Mouse (Mus musculus) CH12.LX (cell line): ENCODE measurements around the gene Slc6a12. TPM values are rescaled to one million over a fixed set of nuclear protein-coding genes. Genes with fewer than 3 reads are reported as not detected.

Source experiments
- DNase-seq: peaks from one replicate; pipeline ENCODE4 v3.0.0-alpha.2; 2013; ENCODE audit errors: extremely low read depth
- H3K27ac ChIP-seq: 2 replicates; pipeline ENCODE4 v1.5.1; 2012; ENCODE audit warnings: low read depth, mild to moderate bottlenecking, control low read depth, moderate library complexity; ENCODE audit not compliant: insufficient read depth
- H3K27me3 ChIP-seq: replicated peaks from 2 replicates; pipeline ENCODE3; 2012; ENCODE audit warnings: inconsistent platforms
- H3K36me3 ChIP-seq, 2 experiments: replicated peaks in 1 of 2; 2 replicates each; pipeline versions ENCODE3 to v1.6.1; 2012; ENCODE audit warnings: inconsistent platforms in 1 of 2, low read length in 1 of 2, mild to moderate bottlenecking in 1 of 2, mixed read lengths in 1 of 2, moderate library complexity in 1 of 2; ENCODE audit not compliant: control insufficient read depth in 1 of 2, insufficient read depth in 1 of 2
- H3K4me1 ChIP-seq, 2 experiments: 2 replicates each; pipeline ENCODE4 v1.6.1; 2012; ENCODE audit warnings: inconsistent platforms in 1 of 2, moderate library complexity in 1 of 2; ENCODE audit not compliant: insufficient read depth in 2 of 2, control insufficient read depth in 1 of 2
- H3K4me2 ChIP-seq: 2 replicates; pipeline ENCODE4 v1.6.1; 2012; ENCODE audit warnings: low read depth, mild to moderate bottlenecking, control low read depth; ENCODE audit not compliant: poor library complexity, insufficient read depth, severe bottlenecking
- H3K4me3 ChIP-seq, 3 experiments: fragments of 150-350 bp in 1 of 3; sonication (generic) in 1 of 3; replicated peaks in 1 of 3; 2 replicates each; pipeline versions ENCODE3 to v1.5.1; 2011 to 2012; ENCODE audit warnings: low read depth in 2 of 3, low read length in 2 of 3, mild to moderate bottlenecking in 2 of 3, moderate library complexity in 2 of 3, control low read depth in 1 of 3, improper control_type of control experiment in 1 of 3, inconsistent platforms in 1 of 3, mixed read lengths in 1 of 3; ENCODE audit not compliant: poor library complexity in 1 of 3
- H3K79me2 ChIP-seq: replicated peaks from 2 replicates; pipeline ENCODE4 v1.6.1; 2012; ENCODE audit warnings: mild to moderate bottlenecking, moderate library complexity; ENCODE audit not compliant: control insufficient read depth, poor library complexity, insufficient read depth, severe bottlenecking; ENCODE audit errors: extremely low read depth
- H3K9ac ChIP-seq: 2 replicates; pipeline ENCODE4 v1.6.1; 2012; ENCODE audit warnings: low read depth, mild to moderate bottlenecking, control low read depth, moderate library complexity; ENCODE audit not compliant: insufficient read depth
- H3K9me3 ChIP-seq: replicated peaks from 2 replicates; pipeline ENCODE3; 2012; ENCODE audit warnings: low read length, inconsistent platforms, mixed read lengths
- CHD1 ChIP-seq: IDR thresholded peaks from 2 replicates; pipeline ENCODE4 v1.6.1; 2012; ENCODE audit warnings: low read depth, low read length, improper control_type of control experiment, inconsistent platforms
- EP300 ChIP-seq: IDR thresholded peaks from 2 replicates; pipeline ENCODE4 v1.6.1; 2011; ENCODE audit warnings: low read length, improper control_type of control experiment
- ETS1 ChIP-seq: conservative IDR thresholded peaks from 2 replicates; pipeline ENCODE4 v1.6.1; 2012; ENCODE audit warnings: low read depth, mild to moderate bottlenecking, inconsistent platforms, low read length, improper control_type of control experiment, moderate library complexity
- GABPA ChIP-seq: IDR thresholded peaks from 2 replicates; pipeline ENCODE4 v1.6.1; 2012; ENCODE audit warnings: low read depth, low read length, improper control_type of control experiment, inconsistent platforms; ENCODE audit not compliant: insufficient replicate concordance
- JUND ChIP-seq: conservative IDR thresholded peaks from 2 replicates; pipeline ENCODE4 v1.6.1; 2011; ENCODE audit warnings: low read depth, low read length, improper control_type of control experiment
- KAT2A ChIP-seq: IDR thresholded peaks from 2 replicates; pipeline ENCODE4 v1.6.1; 2012; ENCODE audit warnings: low read length, improper control_type of control experiment, inconsistent platforms; ENCODE audit not compliant: insufficient replicate concordance
- MAX ChIP-seq: IDR thresholded peaks from 2 replicates; pipeline ENCODE4 v1.6.1; 2011; ENCODE audit warnings: low read length, improper control_type of control experiment
- MXI1 ChIP-seq: IDR thresholded peaks from 2 replicates; pipeline ENCODE4 v1.6.1; 2011; ENCODE audit warnings: mild to moderate bottlenecking, low read depth, low read length, improper control_type of control experiment
- MYC ChIP-seq: IDR thresholded peaks from 2 replicates; pipeline ENCODE4 v1.6.1; 2011; ENCODE audit warnings: low read depth, mild to moderate bottlenecking, improper control_type of control experiment, low read length
- POLR2AphosphoS2 ChIP-seq: IDR thresholded peaks from 2 replicates; pipeline ENCODE4 v1.6.1; 2011; ENCODE audit warnings: low read depth, low read length, improper control_type of control experiment
- RAD21 ChIP-seq: IDR thresholded peaks from 2 replicates; pipeline ENCODE4 v1.6.1; 2011; ENCODE audit warnings: low read depth, mild to moderate bottlenecking, low read length, improper control_type of control experiment, moderate library complexity
- RCOR1 ChIP-seq: conservative IDR thresholded peaks from 2 replicates; pipeline ENCODE4 v1.6.1; 2012; ENCODE audit warnings: low read depth, mild to moderate bottlenecking, inconsistent platforms, low read length, improper control_type of control experiment
- SIN3A ChIP-seq: IDR thresholded peaks from 2 replicates; pipeline ENCODE4 v1.6.1; 2012; ENCODE audit warnings: low read length, improper control_type of control experiment, inconsistent platforms
- SMC3 ChIP-seq: IDR thresholded peaks from 2 replicates; pipeline ENCODE4 v1.6.1; 2011; ENCODE audit warnings: low read depth, low read length, improper control_type of control experiment
- TCF12 ChIP-seq: IDR thresholded peaks from 2 replicates; pipeline ENCODE4 v1.6.1; 2014; ENCODE audit warnings: low read depth, mild to moderate bottlenecking, inconsistent platforms, low read length, improper control_type of control experiment
- UBTF ChIP-seq: IDR thresholded peaks from 2 replicates; pipeline ENCODE4 v1.6.1; 2012; ENCODE audit warnings: low read depth, mild to moderate bottlenecking, inconsistent platforms, low read length, improper control_type of control experiment, moderate library complexity
- USF1 ChIP-seq: IDR thresholded peaks from 2 replicates; pipeline ENCODE4 v1.6.1; 2014; ENCODE audit warnings: low read depth, mild to moderate bottlenecking, inconsistent platforms, low read length, improper control_type of control experiment
- ZC3H11A ChIP-seq: IDR thresholded peaks from 2 replicates; pipeline ENCODE4 v1.6.1; 2012; ENCODE audit warnings: low read depth, mild to moderate bottlenecking, inconsistent platforms, low read length, improper control_type of control experiment
- ZKSCAN1 ChIP-seq: IDR thresholded peaks from 2 replicates; pipeline ENCODE4 v1.6.1; 2012; ENCODE audit warnings: low read depth, inconsistent platforms, low read length, improper control_type of control experiment, borderline replicate concordance
- ZMIZ1 ChIP-seq: IDR thresholded peaks from 2 replicates; pipeline ENCODE4 v1.6.1; 2012; ENCODE audit warnings: low read depth, mild to moderate bottlenecking, inconsistent platforms, low read length, improper control_type of control experiment
- ZNF384 ChIP-seq: IDR thresholded peaks from 2 replicates; pipeline ENCODE4 v1.6.1; 2012; ENCODE audit warnings: low read depth, low read length, improper control_type of control experiment, inconsistent platforms
- dilution Hi-C: fragments of 300-500 bp; cut with MboI; formaldehyde crosslinking; loops from 2 replicates; pipeline ENCODE4 v1.14.3; 2020; ENCODE audit warnings: low sequenced_read_pairs; ENCODE audit not compliant: extremely low pct_unique_long_range_greater_than_20kb, extremely low pct_ligation_motif_present
- in situ Hi-C: fragments of 300-500 bp; cut with MboI; formaldehyde crosslinking; loops from 3 replicates; pipeline ENCODE4 v1.14.3; 2019; ENCODE audit warnings: low sequenced_read_pairs, low pct_ligation_motif_present, low pct_unique_long_range_greater_than_20kb, mixed read lengths
- polyA plus RNA-seq: library from polyadenylated mRNA; unstranded; fragments of >175 nt; gene quantifications from 2 replicates; pipeline ENCODE4 v1.2.1, GENCODE M21; 2012; ENCODE audit warnings: low read depth; ENCODE audit not compliant: insufficient read length
- total RNA-seq, 2 experiments: library from RNA; depleted of rRNA; stranded (reverse); fragments of 300-350 nt in 1 of 2; fragments of >200 nt in 1 of 2; gene quantifications; 2 replicates each; pipeline ENCODE4 v1.2.3; 2012 to 2014

The Slc6a12 gene
- total and polyA plus RNA-seq, 3 experiments, result 0.55 to 2.5 (median 2.5) TPM

GRCm38 (mm10) chr6:121356041-121356440 is 13.2 kb downstream of the Slc6a12 start:
- H3K27ac ChIP-seq, result no peak overlapping the region
- H3K4me3 ChIP-seq, result no peak overlapping the region
- TF ChIP-seq SIN3A (no peak), MAX (no peak), MXI1 (no peak), SMC3 (no peak), CHD1 (no peak), ETS1 (no peak), ZMIZ1 (no peak), ZKSCAN1 (no peak), TCF12 (no peak), ZNF384 (no peak), JUND (no peak), KAT2A (no peak), EP300 (no peak)
- H3K36me3 ChIP-seq, result peaks cover 0 to 26% of the 10 kb centered on the region in 2 experiments
- no peaks in the 10 kb centered on the region for H3K79me2 ChIP-seq
- dilution Hi-C loops, result no loop called here
- H3K9ac ChIP-seq, result no peak overlapping the region
- no peak overlapping the region for H3K4me2 ChIP-seq
- no peaks in the 10 kb centered on the region for H3K9me3 ChIP-seq
- in situ Hi-C loops, result no loop called here
- H3K4me1 ChIP-seq, result peaks cover 0 to 9% of the 10 kb centered on the region in 2 experiments; a peak in 2 of 4 replicates
- no peak for DNase-seq
- no peaks in the 10 kb centered on the region for H3K27me3 ChIP-seq

- no peaks in the 10 kb centered on the region for H3K9me3 ChIP-seq
- no peak overlapping the region for H3K9ac ChIP-seq
- peaks cover 0 to 9% of the 10 kb centered on the region in 2 experiments; a peak in 2 of 4 replicates for H3K4me1 ChIP-seq
- no peaks in the 10 kb centered on the region for H3K79me2 ChIP-seq
- peaks cover 0 to 27% of the 10 kb centered on the region in 2 experiments for H3K36me3 ChIP-seq
- H3K27me3 ChIP-seq, result no peaks in the 10 kb centered on the region
- in situ Hi-C loops, result no loop called here
- DNase-seq, result no peak
- H3K27ac ChIP-seq, result no peak overlapping the region
- TF ChIP-seq GABPA, result no peak
- TF ChIP-seq RAD21, result no peak
- TF ChIP-seq RCOR1, result no peak
- no peak for TF ChIP-seq ZC3H11A
- no peak for TF ChIP-seq USF1
- no peak for TF ChIP-seq UBTF
- TF ChIP-seq ZKSCAN1, result no peak
- no peak for TF ChIP-seq POLR2AphosphoS2
- no peak for TF ChIP-seq EP300
- TF ChIP-seq TCF12, result no peak
- no peak for TF ChIP-seq MYC
- TF ChIP-seq, all 38 proteins: peak for 0
- dilution Hi-C loops, result no loop called here
- Histone ChIP-seq H3K4me2 (no peak overlapping the region), H3K4me3 (no peak overlapping the region)
These were observed 14.4 kb downstream of the Slc6a12 start for GRCm38 (mm10) chr6:121357232-121357631.
